Mouse (Mus musculus) hindlimb bud, embryonic 11.5 days (tissue): ENCODE data around the gene Fdx1l.

Experiments
- DNase-seq: peaks from one replicate; pipeline ENCODE4 v3.0.0-alpha.2; 2012; ENCODE audit warnings: low read depth, low spot score; ENCODE audit errors: extremely low spot score

Fdx1l gene

DNA sequence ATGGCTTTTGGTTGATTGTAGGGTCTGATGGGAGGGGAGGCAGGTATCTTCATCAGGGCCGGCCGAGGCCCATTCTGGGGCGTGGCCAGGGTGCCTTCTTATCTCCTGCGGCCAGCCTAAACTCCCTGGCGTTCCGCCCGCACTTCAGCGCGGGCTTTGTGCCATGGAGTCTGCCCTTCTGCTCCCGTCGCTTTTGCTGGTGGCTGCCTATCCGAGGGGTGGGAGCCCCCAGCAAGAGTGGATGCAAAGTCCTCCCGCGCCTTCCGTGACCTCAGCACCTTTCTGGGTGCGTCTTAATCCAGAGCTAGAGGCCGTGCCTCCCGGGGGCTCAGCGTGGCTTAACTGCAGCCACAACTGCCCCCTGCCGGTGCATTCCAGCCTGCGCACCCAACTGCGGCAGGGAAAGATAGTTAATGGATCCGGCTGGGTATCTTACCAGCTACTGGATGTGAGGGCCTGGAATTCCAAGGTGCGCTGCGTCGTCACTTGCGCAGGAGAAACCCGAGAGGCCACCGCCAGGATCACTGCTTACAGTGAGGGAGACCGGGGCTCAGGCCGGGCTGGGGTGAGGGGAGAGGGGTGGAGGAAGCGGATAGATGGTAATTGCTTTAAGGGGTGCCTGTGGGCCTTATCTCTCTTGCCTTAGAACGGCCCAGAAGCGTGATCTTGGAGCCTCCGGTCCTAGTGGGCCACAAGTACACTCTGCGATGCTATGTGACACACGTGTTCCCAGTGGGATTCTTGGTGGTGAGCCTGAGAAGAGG is 43.9 kb downstream of the Fdx1l start, which contains the start of gene Icam4:
Gene Icam4 (plus strand): TSS at position 83 of the 764 bp plus-strand sequence.
- no peak for DNase-seq

GRCm38 (mm10) chr9:21028560-21029110 is 44.8 kb downstream of the Fdx1l start:
- DNase-seq, result no peak

DNA sequence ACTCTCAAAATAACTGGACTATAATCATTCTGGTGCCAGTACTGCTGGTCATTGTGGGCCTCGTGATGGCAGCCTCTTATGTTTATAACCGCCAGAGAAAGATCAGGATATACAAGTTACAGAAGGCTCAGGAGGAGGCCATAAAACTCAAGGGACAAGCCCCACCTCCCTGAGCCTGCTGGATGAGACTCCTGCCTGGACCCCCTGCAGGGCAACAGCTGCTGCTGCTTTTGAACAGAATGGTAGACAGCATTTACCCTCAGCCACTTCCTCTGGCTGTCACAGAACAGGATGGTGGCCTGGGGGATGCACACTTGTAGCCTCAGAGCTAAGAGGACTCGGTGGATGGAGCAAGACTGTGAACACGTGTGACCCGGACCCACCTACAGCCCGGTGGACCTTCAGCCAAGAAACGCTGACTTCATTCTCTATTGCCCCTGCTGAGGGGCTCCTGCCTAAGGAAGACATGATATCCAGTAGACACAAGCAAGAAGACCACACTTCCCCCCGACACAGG is 45.6 kb downstream of the Fdx1l start:
- no peak for DNase-seq

DNA sequence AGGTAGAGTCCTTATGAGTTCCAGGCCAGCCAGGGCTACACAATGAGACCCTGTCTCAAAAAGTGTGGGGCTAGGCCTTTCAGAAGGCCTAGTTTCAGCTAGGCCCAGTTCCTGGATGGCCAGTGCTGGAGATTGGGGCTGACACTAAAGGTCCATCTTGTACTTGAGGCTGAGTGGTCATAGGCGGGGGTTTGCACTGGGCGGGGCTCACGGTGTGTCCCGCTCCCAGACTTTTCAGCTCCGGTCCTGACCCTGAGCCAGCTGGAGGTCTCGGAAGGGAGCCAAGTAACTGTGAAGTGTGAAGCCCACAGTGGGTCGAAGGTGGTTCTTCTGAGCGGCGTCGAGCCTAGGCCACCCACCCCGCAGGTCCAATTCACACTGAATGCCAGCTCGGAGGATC is 46.6 kb downstream of the Fdx1l start:
- no peak for DNase-seq

- no peak for DNase-seq
Observed at GRCm38 (mm10) chr9:21025258-21025810, 48.1 kb downstream of the Fdx1l start.

- DNase-seq, result no peak
Observed at GRCm38 (mm10) chr9:21022726-21023125, 50.7 kb downstream of the Fdx1l start.

- DNase-seq, result no peak
Observed at GRCm38 (mm10) chr9:21022288-21022687, 51.1 kb downstream of the Fdx1l start.

- DNase-seq, result no peak
Observed at GRCm38 (mm10) chr9:21021363-21021762, 52.1 kb downstream of the Fdx1l start.

DNA sequence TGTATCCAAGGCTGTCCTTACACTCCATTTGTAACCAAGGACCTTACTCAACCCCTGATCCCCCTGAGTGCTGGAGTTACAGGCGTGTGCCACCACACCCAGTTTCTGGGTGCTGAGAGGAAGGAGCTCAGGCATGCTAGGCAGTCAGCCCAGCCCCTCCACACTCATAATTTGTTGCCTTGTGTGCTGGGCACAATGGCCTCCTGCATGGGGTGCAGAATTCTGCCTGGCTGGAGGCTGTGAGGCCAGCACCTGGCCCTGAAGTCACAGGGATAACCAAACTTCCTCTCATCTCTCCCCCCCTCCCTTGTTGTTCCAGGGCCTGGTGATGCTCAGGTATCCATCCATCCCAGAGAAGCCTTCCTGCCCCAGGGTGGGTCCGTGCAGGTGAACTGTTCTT is 54.8 kb downstream of the Fdx1l start:
- no peak for DNase-seq
